Mouse (Mus musculus): ENCODE results near the gene Pecam1.

DNA sequence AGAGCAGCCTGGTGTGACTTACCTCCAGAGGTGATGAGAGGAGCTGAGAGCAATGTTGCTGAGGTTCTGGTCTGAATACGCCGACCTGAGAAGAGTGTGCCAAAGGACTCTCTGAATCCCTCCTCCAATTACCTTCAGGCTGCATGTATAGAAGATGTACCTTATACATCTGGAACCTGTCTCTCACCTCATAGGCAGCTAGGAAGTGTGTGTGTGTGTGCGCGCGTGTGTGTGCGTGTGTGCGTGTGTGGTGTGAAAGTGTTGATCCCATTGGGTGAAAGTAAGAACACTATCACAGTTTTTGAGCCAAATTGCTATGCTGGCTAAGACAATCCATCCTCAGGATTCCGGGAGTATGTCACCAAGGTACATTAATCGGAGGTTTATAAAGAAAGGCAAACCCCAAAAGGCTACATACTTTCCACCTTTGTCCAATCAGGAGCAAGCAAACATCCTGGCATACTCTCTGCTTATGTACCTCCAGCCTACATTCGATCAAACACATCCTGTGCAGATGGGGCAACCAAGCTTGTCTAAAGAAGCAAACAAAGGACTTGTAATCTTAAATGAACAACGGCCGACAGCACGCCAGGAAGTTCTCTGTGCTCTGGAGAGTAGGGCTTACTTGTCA lies at the start of gene Pecam1:
- TF ChIP-seq EP300 (IDR thresholded peaks at IDR 0.05; ENCODE audit: low read depth) (no peak), CTCF (IDR thresholded peaks at IDR 0.05; ENCODE audit: low read depth) (no peak)
